Mouse (Mus musculus) cerebellum, adult 2 months (tissue): Measurements from ENCODE around the gene Crocc2.

Experiments
- CTCF ChIP-seq: fragments of 200-500 bp; IDR thresholded peaks from 2 replicates; pipeline ENCODE4 v1.5.1; 2011; ENCODE audit warnings: low read depth, mild to moderate bottlenecking, control low read depth, low read length, moderate library complexity, borderline replicate concordance; ENCODE audit not compliant: insufficient read depth
- POLR2A ChIP-seq: fragments of 200-500 bp; IDR thresholded peaks from 2 replicates; pipeline ENCODE4 v1.6.1; 2011; ENCODE audit warnings: low read length, control low read depth, borderline replicate concordance; ENCODE audit not compliant: insufficient read depth

DNA sequence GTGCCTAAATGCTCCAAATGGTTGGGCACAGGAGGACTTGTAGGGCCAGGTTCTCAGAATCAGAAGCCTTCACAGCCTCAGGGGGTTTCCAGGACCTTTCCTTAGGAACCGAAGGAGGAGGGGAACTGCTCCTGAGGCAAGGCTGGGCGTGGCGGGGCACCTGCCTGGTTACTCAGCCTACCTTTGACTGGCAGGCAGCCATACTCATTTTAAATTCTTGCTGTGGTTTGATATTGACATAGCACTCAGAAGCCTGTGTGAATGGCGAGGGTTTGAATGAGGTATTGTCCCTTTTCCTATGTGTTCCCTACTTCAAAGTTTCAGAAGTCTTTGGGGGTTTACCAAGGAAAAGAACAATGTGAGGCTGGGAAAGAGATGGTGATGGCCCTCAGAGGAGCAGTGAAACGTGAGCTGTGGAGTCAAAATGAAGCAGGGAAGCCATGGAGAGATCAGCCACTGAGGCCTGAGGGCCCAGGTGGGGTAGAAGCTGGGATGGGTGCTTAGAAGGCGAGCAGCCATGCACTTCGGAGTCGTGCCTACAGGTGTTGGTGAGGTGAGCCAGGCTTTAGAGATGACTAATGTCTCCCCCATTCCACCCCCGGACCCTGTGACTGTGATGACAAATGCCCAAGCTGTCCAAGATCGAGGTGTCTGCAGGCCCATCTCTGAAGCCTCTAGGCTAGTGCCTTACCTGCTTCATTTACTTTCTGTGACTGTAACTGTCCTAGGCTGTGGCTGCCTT, 38.1 kb upstream of the Crocc2 start:
- TF ChIP-seq POLR2A = no peak
- no peak for TF ChIP-seq CTCF
